Mouse (Mus musculus) neural tube, embryonic 13.5 days (tissue): Measurements from ENCODE around the gene Kctd17. TPM values are rescaled to one million over a fixed set of nuclear protein-coding genes. Genes with fewer than 3 reads are reported as not detected.
A peak's percentile ranks its signal among the peaks of the same experiment; 100 is the strongest.

Experiments
- ATAC-seq: fragments of 200-750 bp; cut with Nextera tagmentation; 2 replicates; pipeline ENCODE4 v1.8.0; 2017; ENCODE audit warnings: low read depth, mild to moderate bottlenecking, moderate TSS enrichment, moderate library complexity
- H3K27ac ChIP-seq: fragments of 300-500 bp; sonication (generic); replicated peaks from 2 replicates; pipeline ENCODE4 v1.5.1; 2015; ENCODE audit warnings: moderate library complexity, mild to moderate bottlenecking, inconsistent platforms
- H3K27me3 ChIP-seq: fragments of 300-500 bp; sonication (generic); 2 replicates; pipeline ENCODE4 v1.6.1; 2015; ENCODE audit warnings: mild to moderate bottlenecking, inconsistent platforms
- H3K36me3 ChIP-seq: fragments of 300-500 bp; sonication (generic); 2 replicates; pipeline ENCODE4 v1.6.1; 2015; ENCODE audit warnings: mild to moderate bottlenecking, inconsistent platforms
- H3K4me1 ChIP-seq: fragments of 300-500 bp; sonication (generic); replicated peaks from 2 replicates; pipeline ENCODE4 v1.6.1; 2015; ENCODE audit warnings: inconsistent platforms
- H3K4me2 ChIP-seq: fragments of 300-500 bp; sonication (generic); 2 replicates; pipeline ENCODE4 v1.6.1; 2015; ENCODE audit warnings: inconsistent platforms, mild to moderate bottlenecking, moderate library complexity
- H3K4me3 ChIP-seq: fragments of 300-500 bp; sonication (generic); 2 replicates; pipeline ENCODE4 v1.5.1; 2015; ENCODE audit warnings: mild to moderate bottlenecking, inconsistent platforms
- H3K9ac ChIP-seq: fragments of 300-500 bp; sonication (generic); 2 replicates; pipeline ENCODE4 v1.6.1; 2015; ENCODE audit warnings: moderate library complexity, mild to moderate bottlenecking, inconsistent platforms
- H3K9me3 ChIP-seq: fragments of 300-500 bp; sonication (generic); 2 replicates; pipeline ENCODE4 v1.6.1; 2016; ENCODE audit warnings: inconsistent platforms
- WGBS: fragments of 180-500 bp; shearing (Covaris S2); methylation state at CpG from one replicate; pipeline ENCODE4 v1.1.7; 2015; 5-methylcytosine and 5-hydroxymethylcytosine counted together
- polyA plus RNA-seq: library from polyadenylated mRNA; unstranded; fragments of >200 nt; fragmentation: Nextera tagmentation; extraction: Ambion mirVana; gene quantifications from 2 replicates; pipeline ENCODE4 v1.2.1, GENCODE M21; 2015

Kctd17 gene
- polyA plus RNA-seq, 1 experiment from 2014 or later: 122 TPM

DNA sequence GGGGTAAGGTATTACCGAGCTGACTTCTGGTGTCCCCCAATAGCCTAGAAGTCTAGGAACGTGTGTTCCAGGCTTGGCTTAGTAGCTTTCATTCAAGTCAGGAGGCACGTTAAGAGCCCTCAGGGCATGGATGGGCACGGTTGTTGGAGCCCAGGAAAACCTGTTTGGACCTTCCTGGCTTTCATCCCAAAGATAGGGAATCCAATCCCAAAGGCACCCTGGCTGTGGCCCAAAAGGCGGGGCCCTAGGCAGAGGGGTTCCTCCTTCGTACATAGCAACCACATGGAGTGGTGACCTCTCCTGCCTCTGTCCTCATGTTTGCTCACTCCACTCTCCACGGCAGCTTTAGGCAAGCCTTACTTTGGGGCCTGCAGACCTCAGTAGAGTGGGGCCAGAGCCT is 25.9 kb upstream of the Kctd17 start:
- H3K9ac ChIP-seq: no peak overlapping the region
- H3K27me3 ChIP-seq: 0 out of 2 replicates have a peak, but pooled peaks cover 2% of the 10 kb centered on the region
- no peak overlapping the region for H3K4me3 ChIP-seq
- no peak for ATAC-seq
- no peak overlapping the region for H3K4me2 ChIP-seq
- H3K36me3 ChIP-seq: no peaks in the 10 kb centered on the region
- no peaks in the 10 kb centered on the region for H3K9me3 ChIP-seq
- H3K4me1 ChIP-seq: peaks cover 59% of the 10 kb centered on the region
- 74% methylated on average over 7 of the region's 7 CpGs for WGBS
- H3K27ac ChIP-seq: 0 out of 2 replicates have a peak overlapping the region, but pooled peaks have one; percentile 46

DNA sequence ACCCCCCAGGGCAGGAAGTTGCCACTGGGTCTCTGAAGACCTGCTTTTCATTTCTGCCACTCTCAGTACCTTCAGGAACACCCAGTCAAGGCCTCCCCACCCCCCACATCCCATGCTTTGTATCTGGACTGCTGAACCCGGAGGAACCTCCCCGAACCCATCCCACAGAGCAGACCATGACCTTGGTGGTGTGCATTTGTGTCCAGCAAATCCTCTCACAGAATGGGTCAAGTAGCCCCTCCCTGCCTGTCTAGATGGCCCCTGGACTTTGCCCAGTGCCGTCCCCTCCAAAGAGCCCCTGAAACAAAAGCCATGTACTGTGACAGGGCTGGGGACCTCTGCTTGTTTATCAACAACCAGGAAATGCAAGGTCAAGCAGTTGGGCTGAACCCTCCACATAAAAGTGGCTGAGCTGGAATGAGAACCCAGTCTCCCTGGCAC is 25.0 kb upstream of the Kctd17 start:
- H3K27me3 ChIP-seq: peaks cover 11% of the 10 kb centered on the region
- H3K4me1 ChIP-seq: peaks cover 62% of the 10 kb centered on the region
- peak overlapping the region; percentile 85 for H3K4me2 ChIP-seq
- no peak for ATAC-seq
- H3K36me3 ChIP-seq: no peaks in the 10 kb centered on the region
- 51% methylated on average over 3 of the region's 3 CpGs for WGBS
- no peaks in the 10 kb centered on the region for H3K9me3 ChIP-seq
- H3K9ac ChIP-seq: no peak overlapping the region
- H3K27ac ChIP-seq: peak overlapping the region; percentile 61
- no peak overlapping the region for H3K4me3 ChIP-seq

DNA sequence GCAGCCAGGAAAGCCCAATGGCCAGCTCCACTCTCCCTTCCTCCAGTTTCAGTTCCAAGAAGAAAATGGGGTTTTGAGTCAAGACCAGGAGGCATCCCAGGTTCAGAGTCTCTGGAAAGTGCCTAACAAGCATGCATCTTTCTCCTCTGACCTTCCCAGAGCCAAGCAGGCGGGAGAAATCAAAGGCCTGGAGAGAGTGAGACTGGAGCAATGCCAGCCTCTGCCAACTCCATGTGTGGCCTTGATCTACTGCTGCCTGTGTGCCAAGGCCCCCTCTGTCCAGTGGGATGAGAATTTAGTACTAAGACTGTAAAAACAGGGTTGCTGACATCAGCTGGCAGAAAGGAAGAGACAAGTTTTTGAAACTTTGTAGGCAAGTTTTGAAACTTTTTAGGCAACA is 24.5 kb upstream of the Kctd17 start:
- peaks cover 62% of the 10 kb centered on the region for H3K4me1 ChIP-seq
- peak overlapping the region; percentile 85 for H3K4me2 ChIP-seq
- H3K27me3 ChIP-seq: peaks cover 17% of the 10 kb centered on the region
- H3K9me3 ChIP-seq: no peaks in the 10 kb centered on the region
- no peaks in the 10 kb centered on the region for H3K36me3 ChIP-seq
- no peak overlapping the region for H3K9ac ChIP-seq
- no peak for ATAC-seq
- 44% methylated on average over 1 of the region's 1 CpGs for WGBS
- peak overlapping the region; percentile 61 for H3K27ac ChIP-seq
- H3K4me3 ChIP-seq: no peak overlapping the region

DNA sequence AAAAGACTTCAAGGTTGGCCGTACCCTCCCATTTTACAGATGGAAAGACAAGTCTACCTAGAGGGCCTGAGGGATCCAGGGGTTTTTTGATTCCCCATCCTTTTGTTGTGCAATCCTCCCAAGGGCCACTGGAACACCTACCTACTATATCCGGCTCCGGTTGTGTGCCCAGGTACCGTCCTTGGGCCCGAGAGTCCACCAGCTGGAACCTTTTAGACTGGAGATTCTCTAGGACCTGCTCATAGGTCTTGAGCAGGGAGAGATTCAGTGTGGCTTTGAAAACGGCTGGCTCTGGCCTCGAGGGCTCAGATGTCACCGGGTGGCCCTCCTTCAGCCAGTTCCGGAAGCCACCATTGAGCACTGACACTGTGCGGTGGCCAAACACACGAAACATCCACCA is 23.3 kb upstream of the Kctd17 start:
- peak overlapping the region; percentile 85 for H3K4me2 ChIP-seq
- no peaks in the 10 kb centered on the region for H3K36me3 ChIP-seq
- 0 out of 2 replicates have a peak, but pooled peaks have one; percentile 8 for ATAC-seq
- no peak overlapping the region for H3K27ac ChIP-seq
- H3K9me3 ChIP-seq: no peaks in the 10 kb centered on the region
- peak overlapping the region; percentile 76 for H3K9ac ChIP-seq
- peak overlapping the region; percentile 59 for H3K4me3 ChIP-seq
- H3K27me3 ChIP-seq: peaks cover 29% of the 10 kb centered on the region
- peaks cover 71% of the 10 kb centered on the region for H3K4me1 ChIP-seq
- 53% methylated on average over 11 of the region's 11 CpGs for WGBS

DNA sequence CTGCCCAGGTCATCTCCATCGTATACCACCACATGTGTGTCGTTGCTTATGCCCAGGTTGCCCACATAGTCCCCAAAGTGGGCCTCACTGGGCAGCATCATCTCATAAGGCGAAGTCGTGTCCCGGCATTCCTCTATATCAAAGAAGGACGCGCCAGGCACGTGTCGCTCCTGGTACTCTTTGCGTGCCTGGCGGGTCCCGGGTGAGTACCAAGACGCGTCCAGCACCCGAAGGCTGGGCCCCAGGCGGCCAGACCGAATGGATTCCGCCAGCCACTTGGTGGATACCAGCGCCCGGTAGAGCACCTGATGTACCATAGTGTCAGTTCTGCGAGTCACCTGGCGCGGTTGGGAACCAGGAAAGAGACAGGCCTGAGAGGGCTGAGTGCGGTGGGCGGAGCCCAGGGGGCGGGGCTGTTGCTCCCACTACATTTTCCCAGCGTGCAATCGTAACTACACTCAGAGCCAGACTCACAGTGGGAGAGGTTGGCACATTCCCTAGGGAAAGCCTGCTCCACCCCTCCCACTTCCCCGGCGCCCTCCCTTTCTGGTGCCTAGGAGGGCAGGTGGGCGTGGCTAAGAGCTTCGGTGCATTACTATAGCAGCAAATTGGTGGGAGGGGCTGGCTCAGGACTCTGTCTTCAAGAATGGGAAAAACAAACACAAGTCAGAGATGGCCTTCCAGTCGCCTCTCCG is 22.7 kb upstream of the Kctd17 start, which contains the start of gene Tst:
Gene Tst, minus strand, starts transcription at position 391 of the 695 bp plus-strand sequence.
- peaks cover 77% of the 10 kb centered on the region for H3K4me1 ChIP-seq
- peak; percentile 62 for ATAC-seq

DNA sequence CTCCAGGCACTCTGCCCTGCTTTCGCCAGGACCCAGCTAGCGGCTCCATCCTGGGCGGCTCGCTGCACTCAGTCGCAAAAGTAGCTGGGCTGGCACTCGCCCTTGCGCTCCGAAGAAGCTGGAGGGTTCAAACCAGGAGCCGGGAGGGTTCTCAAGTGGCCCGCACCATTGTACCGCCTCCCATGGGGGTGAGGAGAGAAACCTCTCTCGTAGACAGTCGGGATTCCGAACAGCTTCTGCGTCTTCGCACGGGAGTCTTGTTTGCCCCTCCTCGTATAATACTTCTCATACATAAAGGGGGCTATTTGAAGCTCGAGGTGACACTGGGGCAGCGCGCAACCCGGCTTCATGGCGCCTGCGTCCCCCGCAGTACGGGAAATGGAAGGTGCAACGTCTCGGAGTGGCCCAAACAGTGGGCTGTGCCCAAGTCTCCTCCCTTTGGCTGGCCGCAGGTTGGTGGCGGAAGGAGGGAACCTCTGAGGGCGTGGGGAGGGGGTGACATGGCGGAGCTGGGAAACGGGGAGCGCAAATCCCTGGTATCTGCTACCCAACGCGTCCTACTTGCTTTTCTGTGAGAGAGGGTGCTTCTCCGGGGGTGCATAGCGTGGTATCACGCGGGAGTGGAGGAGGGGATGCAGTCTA is 21.9 kb upstream of the Kctd17 start, which contains the start of gene Mpst:
Gene Mpst, plus strand, starts transcription at position 124 of the 642 bp plus-strand sequence.
- under 1% methylated on average over 40 of the region's 40 CpGs for WGBS
- H3K9me3 ChIP-seq: no peaks in the 10 kb centered on the region
- peaks cover 71% of the 10 kb centered on the region for H3K4me1 ChIP-seq
- H3K4me3 ChIP-seq: peak within 1 kb of the TSS; percentile 59
- peaks cover 42% of the 10 kb centered on the region for H3K27me3 ChIP-seq
- no peaks in the 10 kb centered on the region for H3K36me3 ChIP-seq
- ATAC-seq: peak; percentile 86
- H3K9ac ChIP-seq: peak within 1 kb of the TSS; percentile 76
- peak within 1 kb of the TSS; percentile 85 for H3K4me2 ChIP-seq
- H3K27ac ChIP-seq: peak within 1 kb of the TSS; percentile 92

More for the DNA sequence above, 22.7 kb upstream of the Kctd17 start, which contains the start of gene Tst:
- WGBS: 1% methylated on average over 34 of the region's 34 CpGs
- peak within 1 kb of the TSS; percentile 85 for H3K4me2 ChIP-seq
- no peaks in the 10 kb centered on the region for H3K9me3 ChIP-seq
- H3K27me3 ChIP-seq: peaks cover 35% of the 10 kb centered on the region
- peak within 1 kb of the TSS; percentile 76 for H3K9ac ChIP-seq
- no peaks in the 10 kb centered on the region for H3K36me3 ChIP-seq
- H3K4me3 ChIP-seq: peak within 1 kb of the TSS; percentile 59
- peak within 1 kb of the TSS; percentile 92 for H3K27ac ChIP-seq

DNA sequence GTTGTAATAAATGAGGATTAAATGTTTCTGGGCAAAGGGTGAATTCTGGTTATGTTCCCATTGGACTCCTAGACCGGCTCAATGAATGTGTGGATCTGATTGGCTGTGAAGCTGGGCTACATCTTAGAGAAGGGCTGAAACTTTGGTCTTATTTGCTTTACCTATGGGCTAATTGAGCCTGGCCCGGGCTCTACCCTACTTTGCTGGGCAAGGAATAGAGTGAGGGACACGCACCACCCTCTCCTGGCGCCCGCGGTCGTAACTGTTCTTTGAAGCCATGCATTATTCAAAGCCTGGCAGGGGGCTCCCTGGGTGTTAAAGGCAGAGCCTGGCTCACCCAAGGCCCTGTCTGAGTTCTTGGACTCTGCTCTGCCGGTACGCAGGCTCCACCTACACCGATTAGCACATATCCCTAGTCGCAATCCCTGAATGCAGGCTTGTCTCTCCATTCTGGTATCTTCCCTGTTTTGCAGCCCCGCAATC is 18.8 kb upstream of the Kctd17 start:
- peak overlapping the region; percentile 53; the same call in 1 of the 2 replicates for H3K9ac ChIP-seq
- H3K27ac ChIP-seq: no peak overlapping the region
- WGBS: 8% methylated on average over 12 of the region's 12 CpGs
- H3K4me2 ChIP-seq: peak overlapping the region; percentile 50
- no peak for ATAC-seq
- peak overlapping the region; percentile 23 for H3K4me3 ChIP-seq
- H3K4me1 ChIP-seq: peaks cover 41% of the 10 kb centered on the region
- H3K9me3 ChIP-seq: no peaks in the 10 kb centered on the region
- H3K27me3 ChIP-seq: peaks cover 52% of the 10 kb centered on the region
- 0 out of 2 replicates have a peak, but pooled peaks cover 4% of the 10 kb centered on the region for H3K36me3 ChIP-seq

DNA sequence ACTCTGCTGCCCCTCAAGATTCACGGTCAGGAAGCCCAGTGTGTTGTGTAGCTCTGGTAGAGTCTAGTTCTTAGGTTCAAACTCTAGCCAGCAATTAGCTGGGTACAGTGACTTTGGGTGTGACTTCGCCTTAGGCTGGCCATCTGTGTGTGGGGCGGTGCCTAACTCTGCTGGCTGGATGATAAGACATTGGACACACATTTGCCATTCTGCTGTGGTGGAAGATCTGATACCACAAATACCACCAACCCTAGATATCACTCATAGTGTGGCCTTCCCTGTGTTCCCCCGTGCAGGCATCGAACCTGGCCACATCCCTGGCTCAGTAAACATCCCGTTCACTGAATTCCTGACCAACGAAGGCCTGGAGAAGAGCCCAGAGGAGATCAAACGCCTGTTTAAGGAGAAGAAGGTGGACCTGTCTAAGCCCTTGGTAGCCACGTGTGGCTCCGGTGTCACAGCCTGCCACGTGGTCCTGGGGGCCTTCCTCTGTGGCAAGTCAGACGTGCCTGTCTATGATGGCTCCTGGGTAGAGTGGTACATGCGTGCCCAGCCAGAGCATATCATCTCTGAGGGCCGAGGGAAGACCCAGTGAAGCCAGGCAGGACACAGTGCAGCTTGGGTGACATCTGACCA is 15.2 kb upstream of the Kctd17 start:
- Histone ChIP-seq H3K4me1 (peaks cover 16% of the 10 kb centered on the region), H3K4me2 (no peak overlapping the region), H3K36me3 (0 out of 2 replicates have a peak, but pooled peaks cover 4% of the 10 kb centered on the region), H3K27me3 (peaks cover 42% of the 10 kb centered on the region), H3K4me3 (no peak overlapping the region), H3K9me3 (no peaks in the 10 kb centered on the region), H3K27ac (no peak overlapping the region), H3K9ac (no peak overlapping the region)
- WGBS: 90% methylated on average over 14 of the region's 14 CpGs
- no peak for ATAC-seq

DNA sequence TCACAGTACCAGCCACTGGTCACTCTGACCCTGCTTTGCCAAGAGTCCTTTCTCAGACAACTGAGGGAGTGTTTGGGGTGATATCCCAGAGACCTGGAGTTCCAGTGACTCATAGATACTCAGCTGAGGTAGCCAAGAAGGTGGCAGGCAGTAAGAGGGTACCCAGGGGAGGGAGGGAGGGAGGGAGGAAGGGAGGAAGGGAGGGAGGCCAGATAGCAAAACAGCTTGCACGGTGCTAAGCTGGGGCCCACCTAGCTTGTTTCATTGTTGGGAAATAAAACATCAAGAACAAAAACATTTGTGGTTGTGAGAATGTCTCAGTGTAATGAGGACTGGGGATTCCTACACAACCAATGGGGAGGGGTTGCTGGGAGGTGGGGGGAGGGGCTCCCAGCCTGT is 14.6 kb upstream of the Kctd17 start:
- H3K4me1 ChIP-seq: peaks cover 16% of the 10 kb centered on the region
- H3K36me3 ChIP-seq: 0 out of 2 replicates have a peak, but pooled peaks cover 4% of the 10 kb centered on the region
- no peaks in the 10 kb centered on the region for H3K9me3 ChIP-seq
- no peak overlapping the region for H3K4me3 ChIP-seq
- no peak overlapping the region for H3K27ac ChIP-seq
- WGBS: 48% methylated on average over 1 of the region's 1 CpGs
- no peak overlapping the region for H3K4me2 ChIP-seq
- ATAC-seq: no peak
- H3K9ac ChIP-seq: no peak overlapping the region
- H3K27me3 ChIP-seq: peaks cover 37% of the 10 kb centered on the region

DNA sequence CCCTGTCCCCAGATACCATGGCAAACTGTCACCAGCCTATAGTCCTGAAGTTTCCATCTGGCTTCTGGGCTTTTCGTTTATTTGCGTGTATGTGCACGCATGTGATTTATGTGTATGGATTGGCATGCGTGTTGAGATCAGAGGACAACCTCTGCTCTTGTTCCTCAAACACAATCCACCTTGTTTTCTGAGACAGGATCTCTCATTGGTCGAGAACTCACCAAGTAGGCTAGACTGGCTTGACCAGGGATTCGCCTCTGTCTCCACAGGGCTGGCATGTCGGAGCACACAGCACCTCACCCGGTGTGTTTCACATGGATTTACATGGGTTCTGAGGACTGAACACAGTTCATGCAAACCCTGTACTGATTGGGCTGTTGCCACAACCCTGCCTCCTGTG is 14.2 kb upstream of the Kctd17 start:
- Histone ChIP-seq H3K4me3 (no peak overlapping the region), H3K36me3 (0 out of 2 replicates have a peak, but pooled peaks cover 4% of the 10 kb centered on the region), H3K4me2 (no peak overlapping the region), H3K9ac (no peak overlapping the region), H3K27ac (no peak overlapping the region), H3K9me3 (no peaks in the 10 kb centered on the region), H3K27me3 (peaks cover 33% of the 10 kb centered on the region), H3K4me1 (peaks cover 16% of the 10 kb centered on the region)
- 85% methylated on average over 8 of the region's 8 CpGs for WGBS
- no peak for ATAC-seq

DNA sequence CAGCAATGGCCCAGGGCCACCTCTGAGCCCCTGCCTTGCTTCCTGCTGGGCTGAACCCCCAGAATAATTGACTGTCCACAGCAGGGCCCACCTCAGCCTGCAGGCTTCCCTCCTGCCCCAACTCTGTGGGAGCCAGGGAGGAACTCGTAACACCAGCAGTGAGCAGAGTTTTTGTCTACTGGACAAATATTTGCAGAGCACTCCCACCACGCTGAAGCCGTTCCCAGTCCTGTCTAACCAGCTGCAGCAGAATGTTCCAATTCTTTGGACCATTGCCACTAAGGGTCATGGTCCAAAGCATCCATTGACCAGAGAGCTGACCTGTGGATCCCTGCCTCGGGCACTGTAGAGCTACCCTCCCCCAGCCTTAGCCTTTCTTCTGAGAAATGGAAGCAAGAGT is 11.4 kb upstream of the Kctd17 start:
- 0 out of 2 replicates have a peak, but pooled peaks cover 4% of the 10 kb centered on the region for H3K36me3 ChIP-seq
- WGBS: 37% methylated on average over 4 of the region's 4 CpGs

More for the DNA sequence above, 11.4 kb upstream of the Kctd17 start:
- ATAC-seq: no peak
- Histone ChIP-seq H3K9me3 (no peaks in the 10 kb centered on the region), H3K4me3 (no peak overlapping the region), H3K9ac (no peak overlapping the region), H3K27me3 (peaks cover 10% of the 10 kb centered on the region), H3K4me2 (no peak overlapping the region), H3K27ac (0 out of 2 replicates have a peak overlapping the region, but pooled peaks have one; percentile 2), H3K4me1 (no peaks in the 10 kb centered on the region; the same call in 1 of the 2 replicates)
